In genomic region chr5:104113491-104114172, GRCm38 (mm10) we compare ENCODE assay signal across 8 mouse cellular contexts. TPM values are rescaled to one million over a fixed set of nuclear protein-coding genes. Genes with fewer than 3 reads are reported as not detected.
A peak's percentile ranks its signal among the peaks of the same experiment; 100 is the strongest.
DNase-seq lines count a peak whose midpoint lies in the region; ATAC-seq and TF ChIP-seq lines count a peak whose summit lies in the region.

Gene Sparcl1, minus strand, starts transcription at chr5:104113733.

- no peak for DNase-seq in spleen, adult 2 months (ENCODE audit: low read depth in 1 of 2, low spot score in 2 of 2)
- no peak for DNase-seq in spleen, postnatal 14 days (ENCODE audit: low spot score in 2 of 2)
- DNase-seq in forebrain, embryonic 11.5 days (ENCODE audit: low spot score), result no peak
- peak; percentile 18 for DNase-seq in retina, embryonic 14.5 days (ENCODE audit: low spot score)
- DNase-seq in urinary bladder, postnatal 10 days (ENCODE audit: low spot score), result no peak

- no peak for TF ChIP-seq POLR2A in spleen, adult 2 months (IDR thresholded peaks at IDR 0.05; ENCODE audit: low read depth, low read length)

- peak within 1 kb of the TSS; percentile 53; the same call in 1 of the 2 replicates for H3K27ac ChIP-seq in spleen, adult 2 months (ENCODE audit: insufficient read depth, low read length)
- H3K27ac ChIP-seq in forebrain, embryonic 11.5 days (ENCODE audit: low read depth, low read length), result 0 out of 2 replicates have a peak within 1 kb of the TSS, but pooled peaks have one; percentile 50
- H3K27ac ChIP-seq in heart, embryonic 11.5 days (ENCODE audit: low read depth, low read length), result peak within 1 kb of the TSS; percentile 67
- peak within 1 kb of the TSS; percentile 86 for H3K27ac ChIP-seq in kidney, embryonic 16.5 days (ENCODE audit: low read length)
- H3K27ac ChIP-seq in limb, embryonic 15.5 days, result peak within 1 kb of the TSS; percentile 69

- no peak for TF ChIP-seq CTCF in spleen, adult 2 months (IDR thresholded peaks at IDR 0.05; ENCODE audit: extremely low read depth, insufficient read depth, insufficient read length, insufficient replicate concordance)

- H3K9ac ChIP-seq in forebrain, embryonic 11.5 days (ENCODE audit: low read length), result no peak within 1 kb of the TSS; the same call in 1 of the 2 replicates
- peak within 1 kb of the TSS; percentile 49; the same call in 1 of the 2 replicates for H3K9ac ChIP-seq in heart, embryonic 11.5 days (ENCODE audit: low read depth, low read length)
- H3K9ac ChIP-seq in kidney, embryonic 16.5 days (replicated peaks; ENCODE audit: low read length), result peak within 1 kb of the TSS; percentile 61
- H3K9ac ChIP-seq in limb, embryonic 15.5 days, result no peak within 1 kb of the TSS

- H3K27me3 ChIP-seq in spleen, adult 2 months (ENCODE audit: control insufficient read depth, insufficient read depth, low read length), result no peaks in the 10 kb centered on the region
- H3K27me3 ChIP-seq in forebrain, embryonic 11.5 days (ENCODE audit: control insufficient read depth, insufficient read depth, low read length), result no peaks in the 10 kb centered on the region
- H3K27me3 ChIP-seq in heart, embryonic 11.5 days (ENCODE audit: control insufficient read depth, insufficient read depth, low read length), result no peaks in the 10 kb centered on the region
- no peaks in the 10 kb centered on the region for H3K27me3 ChIP-seq in kidney, embryonic 16.5 days (ENCODE audit: insufficient read depth, low read length)
- no peaks in the 10 kb centered on the region for H3K27me3 ChIP-seq in limb, embryonic 15.5 days

- no peaks in the 10 kb centered on the region for H3K9me3 ChIP-seq in forebrain, embryonic 11.5 days (ENCODE audit: control insufficient read depth, low read length)
- no peaks in the 10 kb centered on the region for H3K9me3 ChIP-seq in heart, embryonic 11.5 days (replicated peaks; ENCODE audit: control insufficient read depth, low read length)
- no peaks in the 10 kb centered on the region for H3K9me3 ChIP-seq in kidney, embryonic 16.5 days (ENCODE audit: low read length)
- no peaks in the 10 kb centered on the region for H3K9me3 ChIP-seq in limb, embryonic 15.5 days

- H3K4me1 ChIP-seq in spleen, adult 2 months (ENCODE audit: control insufficient read depth, insufficient read depth, insufficient read length), result no peaks in the 10 kb centered on the region
- H3K4me1 ChIP-seq in forebrain, embryonic 11.5 days (replicated peaks; ENCODE audit: control insufficient read depth, insufficient read depth, low read length), result peaks cover 39% of the 10 kb centered on the region
- peaks cover 38% of the 10 kb centered on the region for H3K4me1 ChIP-seq in heart, embryonic 11.5 days (ENCODE audit: control insufficient read depth, insufficient read depth, low read length)
- H3K4me1 ChIP-seq in kidney, embryonic 16.5 days (ENCODE audit: insufficient read depth, low read length), result peaks cover 53% of the 10 kb centered on the region
- peaks cover 42% of the 10 kb centered on the region for H3K4me1 ChIP-seq in limb, embryonic 15.5 days

- no peaks in the 10 kb centered on the region for H3K36me3 ChIP-seq in spleen, adult 2 months (ENCODE audit: control insufficient read depth, insufficient read depth, low read length)
- no peaks in the 10 kb centered on the region for H3K36me3 ChIP-seq in forebrain, embryonic 11.5 days (ENCODE audit: control insufficient read depth, insufficient read depth, low read length)
- no peaks in the 10 kb centered on the region for H3K36me3 ChIP-seq in heart, embryonic 11.5 days (ENCODE audit: control insufficient read depth, insufficient read depth, low read length)
- H3K36me3 ChIP-seq in kidney, embryonic 16.5 days (ENCODE audit: insufficient read depth, low read length), result no peaks in the 10 kb centered on the region
- H3K36me3 ChIP-seq in limb, embryonic 15.5 days, result no peaks in the 10 kb centered on the region

- no peak within 1 kb of the TSS for H3K4me2 ChIP-seq in forebrain, embryonic 11.5 days (ENCODE audit: low read depth, low read length, severe bottlenecking)
- H3K4me2 ChIP-seq in heart, embryonic 11.5 days, result peak within 1 kb of the TSS; percentile 47
- H3K4me2 ChIP-seq in kidney, embryonic 16.5 days (replicated peaks; ENCODE audit: low read depth, low read length), result peak within 1 kb of the TSS; percentile 52
- peak within 1 kb of the TSS; percentile 31 for H3K4me2 ChIP-seq in limb, embryonic 15.5 days

- WGBS in spleen, adult 2 months, result 70% methylated on average over 15 of the region's 15 CpGs
- 37% methylated on average over 15 of the region's 15 CpGs for WGBS in forebrain, embryonic 11.5 days
- 36% methylated on average over 15 of the region's 15 CpGs for WGBS in heart, embryonic 11.5 days (ENCODE audit: insufficient replicate concordance)
- 12% methylated on average over 15 of the region's 15 CpGs for WGBS in kidney, embryonic 16.5 days
- WGBS in limb, embryonic 15.5 days, result 15% methylated on average over 15 of the region's 15 CpGs

- ATAC-seq in forebrain, embryonic 11.5 days (replicated peaks; ENCODE audit: low FRiP score), result no peak
- ATAC-seq in heart, embryonic 11.5 days (replicated peaks; ENCODE audit: insufficient number of reproducible peaks, low FRiP score, low TSS enrichment), result no peak
- peak; percentile 57 for ATAC-seq in kidney, embryonic 16.5 days (ENCODE audit: low FRiP score, low TSS enrichment)
- ATAC-seq in limb, embryonic 15.5 days (ENCODE audit: insufficient number of reproducible peaks, low FRiP score, low TSS enrichment, low read depth), result peak; percentile 58; the same call in 1 of the 2 replicates

- peak within 1 kb of the TSS; percentile 9; the same call in 1 of the 2 replicates for H3K4me3 ChIP-seq in spleen, adult 2 months (ENCODE audit: extremely low read depth, insufficient read depth, insufficient read length)
- H3K4me3 ChIP-seq in forebrain, embryonic 11.5 days (ENCODE audit: low read depth, low read length), result no peak within 1 kb of the TSS
- 0 out of 2 replicates have a peak within 1 kb of the TSS, but pooled peaks have one; percentile 3 for H3K4me3 ChIP-seq in heart, embryonic 11.5 days (ENCODE audit: low read depth, low read length)
- peak within 1 kb of the TSS; percentile 37 for H3K4me3 ChIP-seq in kidney, embryonic 16.5 days (ENCODE audit: low read length)
- H3K4me3 ChIP-seq in limb, embryonic 15.5 days, result peak within 1 kb of the TSS; percentile 27

RNA-seq across cellular contexts. Expression of gene Sparcl1, which starts in this region (rescaled TPM):
- 17.3 and 18.0 TPM in 2 replicates for polyA plus RNA-seq in spleen, adult 2 months (2012; rRNA removed)
- 23.3 and 24.1 TPM in 2 replicates for polyA plus RNA-seq in forebrain, embryonic 11.5 days (2014; fragmentation: Nextera tagmentation; extraction: Ambion mirVana)
- 18.2 and 21.8 TPM in 2 replicates for polyA plus RNA-seq in heart, embryonic 11.5 days (2014; fragmentation: Nextera tagmentation; extraction: Ambion mirVana)
- polyA plus RNA-seq in kidney, embryonic 16.5 days (2015; fragmentation: Nextera tagmentation; extraction: Ambion mirVana), result 56.7 and 79.2 TPM in 2 replicates
- 96.7 and 115 TPM in 2 replicates for polyA plus RNA-seq in limb, embryonic 15.5 days (2015; fragmentation: Nextera tagmentation; extraction: Ambion mirVana)

Comparison
In these comparisons a context has a peak if more than half of its experiments do, and no peak if none do; other contexts are left out.
1. ATAC-seq: peak in kidney, embryonic 16.5 days (single experiment) and limb, embryonic 15.5 days (single experiment); none in forebrain, embryonic 11.5 days (single experiment) and heart, embryonic 11.5 days (single experiment).
2. H3K9ac ChIP-seq: peak in heart, embryonic 11.5 days (single experiment) and kidney, embryonic 16.5 days (single experiment); none in forebrain, embryonic 11.5 days (single experiment) and limb, embryonic 15.5 days (single experiment).
3. Peak in every context shown above with its lines, with median percentiles within 50 percentile points of each other: H3K27ac ChIP-seq.